Mouse (Mus musculus): ENCODE data around the gene Nr2e1.

Nr2e1 gene

DNA sequence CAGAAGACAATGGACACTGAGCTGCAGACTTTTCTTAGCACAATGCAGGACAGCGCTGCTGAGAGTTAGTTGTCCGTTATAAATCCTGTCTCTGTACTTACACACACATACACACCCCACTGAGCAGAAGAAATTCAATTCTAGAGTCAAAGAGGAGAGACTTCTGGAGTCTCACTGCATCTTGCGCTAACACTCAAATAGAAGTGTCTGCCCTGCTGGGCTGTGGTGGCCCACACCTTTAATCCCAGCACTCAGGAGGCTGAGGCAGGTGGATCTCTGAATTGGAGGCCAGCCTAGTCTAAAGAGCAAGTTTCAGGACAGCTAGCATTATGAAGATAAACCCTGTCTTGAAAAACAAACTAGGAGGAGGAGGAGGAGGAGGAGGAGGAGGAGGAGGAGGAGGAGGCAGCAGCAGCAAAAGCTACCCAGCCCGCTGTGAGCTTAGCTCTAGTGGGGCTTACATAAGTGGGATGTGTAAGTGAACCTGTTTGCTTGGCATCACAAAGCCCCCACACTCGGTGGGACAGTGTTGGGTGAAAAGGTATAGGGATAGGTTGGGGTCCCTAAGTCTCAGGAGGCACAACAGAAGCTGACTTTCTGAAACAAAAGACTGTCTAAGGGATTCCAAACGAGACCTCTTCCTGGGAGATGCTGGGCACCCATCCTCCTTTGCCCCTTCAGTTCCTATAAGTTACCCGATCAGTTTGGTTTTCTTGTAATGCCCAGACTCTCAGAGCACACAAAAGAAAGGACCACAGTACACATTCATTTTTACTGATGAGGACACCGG is 4.7 kb upstream of the Nr2e1 start:
- DNase-seq (ENCODE audit: low spot score), result peak; percentile 15

DNA sequence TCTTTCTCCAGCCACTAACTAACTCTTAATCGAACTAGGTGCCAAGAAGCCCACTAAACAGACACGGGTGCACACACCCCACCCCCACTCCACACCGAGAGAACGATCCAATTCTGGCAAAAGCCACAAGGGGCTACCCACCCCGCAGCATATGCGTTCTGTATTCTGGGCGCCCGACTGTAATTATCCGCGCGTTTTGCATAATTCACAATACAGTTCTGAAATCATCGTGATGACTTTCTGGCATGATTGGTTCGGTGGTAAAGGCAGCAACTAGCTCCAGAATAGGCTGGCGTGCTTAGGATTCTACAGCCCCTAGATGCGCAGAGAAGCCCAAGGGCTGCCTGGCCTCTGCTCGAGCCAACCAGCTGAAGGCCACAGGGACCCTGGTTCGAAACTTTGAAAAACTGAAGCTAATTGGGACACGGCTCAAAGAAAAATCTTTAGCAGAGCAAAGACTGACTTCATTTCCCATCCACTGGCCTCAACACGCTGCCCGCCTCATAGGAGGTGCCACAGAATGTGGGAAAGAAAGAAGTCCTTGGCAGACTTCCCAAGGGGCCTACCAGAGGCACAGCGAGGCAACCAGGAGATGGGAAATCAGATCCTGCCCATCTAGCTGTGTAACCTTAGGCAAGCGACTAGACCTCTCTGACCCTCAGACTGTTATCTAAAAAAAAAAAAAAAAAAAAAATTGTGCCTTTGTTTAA is 2.3 kb upstream of the Nr2e1 start:
- DNase-seq (ENCODE audit: low spot score), result peak; percentile 22

DNA sequence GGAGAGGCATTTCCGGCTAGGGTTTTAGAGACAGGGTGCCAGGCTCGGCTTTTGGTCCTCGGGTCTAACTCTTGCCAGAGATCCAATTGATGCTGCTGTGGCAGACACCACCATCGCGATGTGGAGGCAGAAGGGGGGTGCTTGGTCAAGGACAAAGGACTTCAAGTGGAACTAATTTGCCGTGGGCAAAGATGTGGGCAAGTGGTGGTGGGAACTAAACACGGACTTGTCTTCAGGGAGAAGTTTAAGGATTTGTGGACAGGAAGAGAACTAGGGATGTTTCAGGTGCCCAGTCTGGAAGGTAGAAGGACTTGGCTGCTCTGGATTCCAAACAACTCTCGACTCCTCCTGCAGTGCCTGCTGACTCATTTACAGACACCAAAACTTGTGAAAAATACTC is 1.7 kb upstream of the Nr2e1 start:
- no peak for DNase-seq (ENCODE audit: low spot score)

DNA sequence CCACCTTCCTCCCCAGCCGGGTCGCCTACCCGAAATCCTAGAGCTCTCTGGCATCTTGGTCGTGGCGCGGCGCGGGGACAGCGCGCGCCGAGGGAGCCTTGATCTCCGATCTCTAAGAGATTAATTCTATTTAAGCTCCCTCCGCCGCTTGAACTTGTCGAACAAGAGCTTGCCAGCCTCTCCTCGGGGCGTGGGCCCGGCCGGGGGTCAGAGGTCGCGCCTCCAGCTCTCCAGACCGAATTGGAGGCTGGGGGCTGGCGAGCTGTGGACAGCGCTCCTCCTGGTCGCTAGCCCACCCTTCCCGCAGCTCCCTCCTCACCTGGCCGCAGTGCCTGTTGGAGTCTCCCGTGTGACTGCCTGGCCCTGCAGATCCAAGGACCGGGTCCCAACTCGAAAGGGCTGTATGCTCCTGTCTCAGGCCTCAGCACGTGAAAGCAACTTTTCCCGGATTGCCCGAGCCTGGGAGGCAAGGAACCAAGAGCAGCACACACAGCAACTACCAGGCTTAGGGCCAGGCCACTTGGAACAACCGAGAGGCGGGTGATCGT is 1.1 kb upstream of the Nr2e1 start:
- DNase-seq (ENCODE audit: low spot score), result peak; percentile 68

DNA sequence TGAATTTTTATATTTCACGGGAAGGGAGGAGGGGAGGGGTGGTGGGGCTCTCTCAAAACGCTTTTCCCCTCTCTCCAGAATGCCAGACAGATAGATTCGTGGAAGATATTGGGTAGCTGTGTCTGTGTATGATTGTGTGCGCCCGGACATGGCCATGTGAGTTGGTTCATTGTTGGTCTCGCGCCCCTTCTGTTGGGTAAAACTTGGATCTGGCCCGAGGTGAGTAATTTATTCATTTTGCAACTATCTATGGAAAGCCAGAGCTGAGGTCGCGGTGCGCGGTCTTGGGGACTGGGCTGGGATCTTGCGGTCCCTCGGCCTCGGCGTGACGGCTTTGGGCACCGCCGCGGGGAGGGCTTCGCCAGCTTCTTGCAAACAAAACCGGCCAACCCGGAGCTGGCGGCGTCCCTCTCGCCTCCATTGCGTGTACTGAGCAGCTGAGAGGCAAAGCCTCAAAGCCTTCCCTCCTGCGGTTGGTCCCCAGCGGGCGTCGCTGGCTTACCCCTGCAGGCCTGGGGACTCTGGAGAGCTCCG is 537 bp upstream of the Nr2e1 start:
- DNase-seq (ENCODE audit: low spot score), result peak; percentile 60

DNA sequence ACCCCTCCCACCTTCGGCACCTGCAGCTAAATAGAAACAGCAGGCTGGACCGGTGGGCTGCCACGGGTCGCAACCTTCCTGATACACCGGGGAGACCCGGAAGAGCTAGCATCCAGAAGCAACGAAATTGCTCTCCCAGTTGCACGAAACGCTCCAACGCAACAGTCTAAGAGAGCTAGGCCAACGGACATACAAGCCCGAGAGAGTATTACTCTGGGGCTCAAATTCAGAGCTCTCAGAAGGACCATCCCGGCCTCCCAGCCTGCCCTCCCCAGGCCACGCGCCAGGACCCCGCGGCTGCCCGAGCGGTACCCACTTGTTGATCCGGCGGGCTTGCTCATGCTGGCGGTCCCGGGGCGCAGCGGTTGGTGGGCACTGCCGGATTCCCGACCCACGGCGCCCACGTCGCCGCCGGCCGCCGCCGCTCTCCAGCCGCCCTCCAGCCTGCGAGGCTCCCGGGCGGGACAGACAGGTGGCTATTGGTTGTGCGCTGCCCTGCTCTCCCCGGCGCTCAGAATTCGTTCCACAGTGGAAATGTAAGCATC is 794 bp downstream of the Nr2e1 start:
- peak; percentile 50 for DNase-seq (ENCODE audit: low spot score)

DNA sequence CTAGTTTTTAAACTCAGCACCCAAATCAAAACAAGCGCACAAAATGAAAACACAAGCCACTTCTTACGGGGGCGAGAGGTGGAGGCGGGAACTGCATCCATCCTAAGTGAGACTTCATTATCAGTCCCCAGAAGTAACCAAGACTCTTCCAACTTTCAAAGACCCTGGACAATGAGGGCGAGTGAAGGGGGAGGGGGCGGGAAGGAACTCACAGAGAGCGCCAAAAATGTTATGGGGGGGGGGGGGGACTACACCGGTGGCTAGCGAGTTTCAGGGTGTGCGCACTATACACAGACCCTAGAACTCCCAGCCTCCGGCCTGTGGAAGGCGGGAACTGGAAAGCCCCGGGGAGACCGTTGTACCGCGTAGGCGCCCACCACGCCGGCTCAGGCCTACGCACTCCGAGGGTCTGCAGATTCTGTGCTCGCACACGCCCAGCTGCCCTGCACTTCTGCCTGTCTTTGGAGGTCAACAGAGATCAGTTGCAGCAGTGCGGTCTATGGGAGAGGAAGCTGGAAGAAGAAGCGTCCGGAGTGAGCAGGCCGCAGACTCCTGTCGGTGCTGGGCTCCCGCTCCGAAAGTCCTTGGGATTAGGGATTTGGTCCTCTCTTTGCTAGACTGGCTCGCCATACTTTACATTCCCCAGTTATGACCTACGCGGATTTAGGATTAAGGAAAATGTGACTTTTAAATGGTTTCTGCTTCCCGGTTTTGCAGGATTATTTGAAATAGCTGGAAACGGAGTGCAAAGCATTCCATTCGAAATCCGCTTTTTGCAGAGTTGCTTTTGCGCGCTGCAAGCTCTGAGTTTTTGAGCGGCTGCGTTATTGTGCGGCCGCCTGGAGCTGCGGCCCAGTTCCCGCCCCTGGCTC is 1.5 kb downstream of the Nr2e1 start:
- peak; percentile 67 for DNase-seq (ENCODE audit: low spot score)

DNA sequence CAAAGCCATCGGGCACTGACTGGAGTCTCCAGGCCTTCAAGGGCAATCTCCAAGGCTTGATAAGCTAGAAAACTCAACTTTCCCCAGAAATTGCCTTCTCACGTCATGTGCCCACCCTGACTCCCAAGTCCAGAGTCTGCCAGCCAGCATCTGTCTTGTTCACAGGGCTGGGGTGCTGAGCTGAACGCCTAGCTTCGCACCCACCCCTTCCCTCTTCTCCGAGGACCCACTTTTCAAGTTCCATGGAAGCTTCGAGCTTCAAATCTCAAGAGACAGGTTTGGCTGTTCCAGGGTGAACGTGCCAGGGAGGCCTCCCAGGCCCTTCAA is 2.5 kb downstream of the Nr2e1 start:
- peak; percentile 35 for DNase-seq (ENCODE audit: low spot score)

DNA sequence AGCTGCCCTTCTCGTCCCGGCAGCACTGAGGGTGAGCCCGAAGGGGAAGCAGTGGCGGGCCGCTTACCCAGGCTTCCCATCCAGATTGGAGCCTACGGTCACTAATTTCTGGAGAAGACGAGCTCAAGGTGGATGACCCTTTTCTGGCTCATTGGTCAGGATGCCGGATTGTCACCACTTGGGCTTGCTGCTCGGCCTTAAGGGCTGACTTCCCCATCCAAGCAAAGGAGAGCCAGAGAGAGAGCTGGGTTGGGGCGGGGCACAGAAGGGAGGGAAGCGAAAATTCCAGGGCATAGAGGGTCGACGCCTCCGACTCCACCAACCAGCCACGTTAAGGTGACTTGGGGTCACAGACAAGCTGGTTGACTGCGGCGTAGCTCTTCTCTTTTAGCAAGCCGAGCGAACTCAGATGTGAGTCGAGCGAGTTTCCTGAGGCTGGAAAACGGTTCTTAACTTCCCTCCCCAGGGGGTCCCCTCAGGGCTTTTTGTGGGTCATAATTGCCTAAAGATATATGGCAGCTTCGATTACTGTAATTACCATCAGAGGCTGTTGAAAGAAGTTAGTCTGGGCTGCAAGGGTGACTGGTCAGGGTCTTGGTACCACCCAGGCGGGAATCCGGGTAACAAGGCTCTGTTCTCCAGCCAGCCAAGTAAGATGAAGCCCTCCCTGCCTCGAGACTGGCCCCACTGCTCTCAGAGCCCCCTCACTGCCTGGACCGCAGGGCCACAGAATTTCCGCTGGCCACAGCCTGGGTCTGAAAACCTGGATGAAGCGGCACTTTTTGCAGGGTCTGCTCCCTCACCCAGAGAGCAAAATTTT is 3.1 kb downstream of the Nr2e1 start:
- DNase-seq (ENCODE audit: low spot score), result peak; percentile 65

DNA sequence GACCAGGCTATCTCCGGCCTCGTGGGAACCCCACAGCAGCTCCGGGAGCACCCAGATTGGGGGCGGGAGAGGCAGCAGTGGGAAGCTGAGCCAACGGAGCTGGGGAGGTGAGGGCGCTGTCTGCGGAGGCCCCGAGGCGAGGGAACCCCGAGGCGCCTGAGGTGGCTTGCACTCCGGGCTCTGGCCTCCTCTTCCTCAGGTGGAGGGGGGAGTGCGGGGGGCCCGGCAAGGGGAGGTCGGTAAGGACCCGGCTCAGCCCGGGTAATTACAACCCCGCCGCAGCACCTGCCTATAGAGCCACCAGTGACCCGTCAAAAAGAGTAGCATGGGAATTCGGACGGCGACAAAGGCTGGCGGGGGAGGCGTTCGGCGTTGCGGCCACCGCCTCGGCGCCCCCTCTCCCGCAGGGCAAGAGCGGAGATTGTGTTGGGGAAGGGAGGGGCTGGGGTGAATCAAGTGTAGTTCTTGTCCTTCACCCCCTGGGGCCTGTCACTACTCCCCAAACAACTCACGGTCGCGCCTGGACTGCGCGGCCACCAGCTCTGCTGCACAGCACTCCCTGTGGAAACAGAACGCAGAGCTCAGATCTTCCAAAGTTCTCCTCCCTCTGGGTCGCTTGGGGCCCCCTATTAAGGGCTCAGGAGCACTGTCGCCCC is 3.8 kb downstream of the Nr2e1 start:
- peak; percentile 57 for DNase-seq (ENCODE audit: low spot score)

DNA sequence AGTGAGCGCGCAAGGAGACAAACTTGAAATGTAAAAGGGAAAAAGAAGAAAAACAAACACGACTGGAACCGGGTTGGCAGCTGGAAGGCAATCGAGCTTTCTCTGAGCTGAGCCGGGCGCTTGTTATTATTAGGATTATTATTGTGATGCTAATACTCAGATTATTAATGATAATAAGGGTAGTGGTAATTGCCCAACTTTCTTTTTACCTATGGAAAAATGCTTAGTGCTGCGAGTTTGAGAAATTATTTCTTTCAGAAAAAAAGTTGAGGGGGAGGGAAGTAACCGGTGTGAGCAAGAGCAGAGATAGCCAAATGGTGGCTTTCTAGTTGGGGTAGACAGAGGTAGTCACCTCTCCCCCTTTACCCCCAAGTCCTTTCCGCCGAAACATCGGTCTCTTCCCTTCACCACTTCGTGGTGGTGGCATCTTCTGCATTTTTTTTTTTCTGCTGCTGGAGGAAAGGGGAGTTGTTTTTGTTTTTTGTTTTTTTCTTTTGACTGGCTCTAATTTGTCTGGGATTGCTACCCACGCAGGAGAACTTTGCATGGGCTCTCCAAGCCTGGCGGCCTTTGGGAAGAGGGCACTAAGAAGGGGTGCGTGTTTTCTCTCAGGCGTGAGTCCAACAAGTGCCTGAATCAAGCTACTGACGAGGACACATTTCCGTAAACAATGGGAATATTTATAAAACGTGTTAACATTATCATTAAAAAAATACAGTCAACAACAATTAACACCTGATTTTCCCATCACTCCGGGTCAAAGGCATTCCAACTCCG is 4.5 kb downstream of the Nr2e1 start:
- DNase-seq (ENCODE audit: low spot score), result peak; percentile 32

DNA sequence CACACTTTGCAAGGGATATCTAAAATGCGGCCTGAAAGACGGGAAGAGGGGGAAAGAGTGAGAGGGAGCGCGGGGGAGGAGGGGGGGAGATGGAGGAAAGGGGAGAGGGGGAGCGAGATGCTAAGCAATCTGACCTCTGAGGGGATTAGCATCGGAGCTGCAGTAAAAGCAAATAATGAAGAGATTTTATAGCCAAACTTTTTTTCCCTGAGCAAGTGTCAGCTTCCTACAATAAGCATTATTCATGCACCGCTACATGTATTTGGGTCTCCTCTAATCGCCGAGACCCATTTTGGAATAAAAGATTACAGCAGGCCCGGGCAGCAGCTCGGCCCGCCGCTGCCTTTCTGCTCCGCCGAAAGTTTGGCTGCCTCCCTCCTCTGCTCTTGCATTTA is 5.2 kb downstream of the Nr2e1 start:
- DNase-seq (ENCODE audit: low spot score), result peak; percentile 59

DNA sequence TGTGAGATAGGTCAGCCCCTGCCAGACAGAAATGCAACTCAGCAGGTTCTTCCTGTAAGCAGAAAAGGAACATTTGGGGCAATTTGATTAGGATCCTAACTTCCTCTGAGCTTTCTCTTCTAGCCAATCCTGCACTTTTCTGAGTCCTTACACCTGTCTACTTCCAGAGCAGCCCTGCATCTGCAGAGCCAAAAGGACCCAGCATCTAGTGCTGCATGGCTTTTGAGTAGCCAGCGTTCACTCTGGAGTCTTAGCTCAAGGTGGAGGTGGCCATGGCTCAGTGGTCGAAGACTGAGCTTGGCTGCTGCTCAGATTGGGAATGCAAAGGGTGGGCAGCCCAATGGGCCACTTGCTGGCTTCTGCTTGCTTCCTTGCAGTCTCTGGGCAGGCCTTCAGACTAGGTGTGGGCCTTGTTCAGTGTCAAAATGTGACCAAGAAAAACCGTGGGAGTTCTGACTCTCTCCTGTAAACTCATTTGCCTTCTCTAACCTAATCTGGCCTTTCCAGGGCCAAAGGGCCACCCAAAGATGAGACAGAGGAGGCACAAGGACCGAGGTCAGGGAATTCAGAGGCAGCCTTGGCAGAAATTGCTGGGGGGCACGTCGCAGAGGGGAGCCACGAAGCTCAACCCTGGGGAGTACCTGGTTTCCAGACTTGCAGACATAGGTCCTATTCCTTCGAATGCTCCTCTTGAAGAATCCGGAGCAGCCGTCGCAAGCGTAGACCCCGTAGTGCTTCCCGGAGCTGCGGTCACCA is 5.7 kb downstream of the Nr2e1 start:
- peak; percentile 14 for DNase-seq (ENCODE audit: low spot score)

DNA sequence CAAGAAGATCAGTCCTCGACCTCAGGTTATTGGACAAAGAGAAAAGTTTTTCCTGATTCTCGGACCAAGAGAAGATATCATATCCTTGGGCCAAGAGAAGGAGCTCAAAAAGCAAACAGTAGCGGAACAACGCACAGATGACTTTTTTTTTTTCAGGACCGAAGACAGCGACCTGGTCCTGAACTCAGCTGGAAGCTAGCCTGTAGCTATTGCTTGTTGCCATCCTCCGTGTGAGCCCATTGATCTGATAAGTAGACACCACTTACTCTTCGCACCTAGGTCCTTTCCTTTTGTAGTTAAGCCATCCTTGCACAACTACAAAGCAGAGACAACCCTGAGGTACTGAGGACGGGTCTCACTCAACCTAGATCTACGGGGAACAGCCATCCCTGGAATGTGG is 8.8 kb downstream of the Nr2e1 start:
- DNase-seq (ENCODE audit: low spot score), result peak; percentile 65

DNA sequence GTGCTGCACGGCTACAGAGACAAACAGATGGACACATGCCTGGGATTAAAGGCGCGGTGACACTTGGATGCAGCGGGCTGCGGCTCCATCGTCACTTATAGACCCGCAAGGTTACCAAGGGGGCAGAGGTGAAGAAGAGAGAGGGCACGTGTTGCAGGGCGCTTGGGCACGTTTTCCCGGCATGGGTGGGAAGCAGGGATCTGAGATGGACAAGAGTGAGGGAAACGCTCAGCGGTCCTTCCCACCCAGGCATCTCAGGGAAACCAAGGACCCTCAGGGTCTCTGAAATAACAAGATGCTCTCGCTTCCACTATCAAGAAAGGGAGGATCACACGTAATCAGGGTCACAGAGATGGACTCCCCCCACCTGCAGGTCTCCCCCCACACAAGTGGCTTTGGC is 10.5 kb downstream of the Nr2e1 start:
- DNase-seq (ENCODE audit: low spot score), result peak; percentile 9

DNA sequence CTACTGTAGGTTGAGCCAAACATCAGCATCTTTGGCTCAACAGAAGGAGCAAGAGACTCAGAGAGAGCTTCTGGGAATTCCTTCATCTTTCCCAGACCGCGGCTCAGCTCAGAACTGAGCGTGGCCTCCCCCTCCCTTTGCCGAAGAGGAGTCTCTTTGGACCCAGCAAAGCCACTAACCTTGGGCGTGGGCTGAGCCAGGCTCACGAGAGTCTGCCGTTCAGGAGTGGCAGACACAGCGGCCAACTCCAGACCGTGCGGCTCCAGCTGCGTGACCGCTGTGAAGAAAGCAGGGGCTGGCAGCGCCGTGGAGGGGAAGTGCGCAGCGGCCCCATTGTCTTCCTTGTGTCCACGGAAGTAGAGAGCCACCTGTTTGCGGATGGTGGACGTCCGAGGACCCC is 10.9 kb downstream of the Nr2e1 start:
- peak; percentile 6 for DNase-seq (ENCODE audit: low spot score)

DNA sequence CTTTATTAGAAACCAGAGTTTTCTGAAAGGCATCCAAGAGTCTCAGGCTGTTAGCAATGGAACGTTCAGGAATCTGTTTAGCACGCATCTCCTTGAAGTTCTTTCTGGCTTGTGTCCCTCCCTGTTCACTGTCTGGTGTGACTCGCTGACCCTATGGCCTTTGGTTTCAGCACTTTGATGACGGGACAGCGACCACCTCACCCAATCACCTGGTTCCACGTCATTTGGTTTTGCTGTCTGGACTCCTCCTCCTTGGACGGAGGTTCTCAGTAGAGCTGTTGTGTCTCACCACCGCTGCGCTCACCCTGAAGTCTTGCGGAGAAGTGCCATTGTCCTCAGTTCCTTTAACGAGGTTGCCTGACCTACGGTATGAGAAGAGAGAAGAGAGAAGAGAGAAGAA is 21.2 kb downstream of the Nr2e1 start:
- DNase-seq (ENCODE audit: low spot score), result peak; percentile 87

DNA sequence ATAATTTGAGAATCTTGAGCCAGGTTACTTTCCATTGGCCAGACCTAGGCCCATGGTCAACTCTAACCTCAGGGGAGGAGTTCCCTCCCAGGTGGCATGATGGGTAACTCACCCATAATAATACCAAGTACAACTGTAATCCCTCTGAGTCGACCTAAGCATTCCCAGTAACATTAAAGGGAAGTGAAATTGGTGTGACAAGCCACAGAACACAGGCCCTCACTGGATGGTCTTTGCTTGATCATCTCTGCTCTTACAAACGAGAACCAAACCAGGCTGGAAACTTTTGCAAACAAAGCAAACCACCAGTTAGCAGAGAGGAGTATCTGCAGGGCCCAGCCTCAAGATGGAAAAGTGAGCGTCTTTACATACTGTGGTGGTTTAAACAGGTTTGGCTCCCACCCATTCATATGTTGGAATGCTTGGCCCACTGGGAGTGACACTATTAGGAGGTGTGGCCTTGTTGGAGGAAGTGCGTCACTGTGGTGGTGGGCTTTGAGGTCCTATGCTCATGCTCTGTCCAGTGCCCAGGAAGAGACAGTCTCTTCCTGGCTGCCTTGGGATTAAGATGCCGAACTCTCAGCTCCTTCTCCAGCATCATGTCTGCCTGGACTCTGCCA is 23.7 kb downstream of the Nr2e1 start:
- DNase-seq (ENCODE audit: low spot score), result no peak

DNA sequence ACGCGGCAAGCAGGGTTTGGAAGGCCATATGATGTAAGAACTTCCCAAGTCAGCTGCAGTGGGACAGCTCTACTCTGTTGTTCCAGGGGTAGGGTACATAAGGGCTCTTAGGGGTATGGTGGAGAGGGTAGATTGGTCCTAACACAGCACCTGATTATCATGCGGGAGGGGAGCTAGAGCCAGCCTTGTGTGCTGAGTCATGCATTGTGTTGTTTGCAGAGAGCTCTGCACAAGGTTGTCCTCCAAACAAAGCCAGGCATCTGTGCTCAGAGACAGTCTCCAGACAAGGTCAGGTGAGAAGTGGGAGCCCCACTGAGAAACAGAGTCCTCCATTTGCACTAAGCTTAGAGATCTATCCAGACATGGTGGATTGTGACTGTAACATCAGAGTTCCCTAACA is 36.9 kb downstream of the Nr2e1 start:
- DNase-seq (ENCODE audit: low spot score), result no peak
